Mouse (Mus musculus): ENCODE measurements around the gene Soga3. TPM values are rescaled to one million over a fixed set of nuclear protein-coding genes. Genes with fewer than 3 reads are reported as not detected.

Gene Soga3
- total and polyA plus RNA-seq, 3 experiments = not detected

DNA sequence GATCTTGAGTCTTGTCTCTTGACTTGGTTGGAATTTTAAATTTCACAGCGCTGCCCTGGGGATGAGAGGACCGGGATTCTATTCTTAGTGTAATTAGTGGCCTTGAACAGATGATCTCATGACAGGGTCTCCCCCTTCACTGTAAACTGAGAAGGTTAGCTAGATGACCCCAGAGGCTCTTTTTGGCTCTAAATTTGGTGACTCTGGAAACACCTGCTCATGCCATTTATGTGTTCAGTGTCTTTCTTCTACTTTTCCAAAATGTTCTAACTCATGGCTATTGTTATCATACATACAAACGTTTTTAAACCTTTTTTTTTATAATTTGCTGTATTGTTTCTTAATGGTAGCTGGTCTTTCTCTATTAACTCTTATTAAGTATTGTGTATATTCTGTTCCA is 65.1 kb downstream of the Soga3 start:
- Histone ChIP-seq H3K36me3 (replicated peaks in 1 of 2; ENCODE audit: control insufficient read depth in 1 of 2, insufficient read depth in 1 of 2, low read length in 1 of 2) (no peaks in the 10 kb centered on the region), H3K4me1 (ENCODE audit: control insufficient read depth in 1 of 2, insufficient read depth in 2 of 2) (peaks cover 0 to 7% of the 10 kb centered on the region in 2 experiments; a peak in 1 of 4 replicates), H3K27ac (ENCODE audit: insufficient read depth, low read depth) (no peak overlapping the region), H3K27me3 (replicated peaks) (no peaks in the 10 kb centered on the region), H3K9me3 (replicated peaks; ENCODE audit: low read length) (no peaks in the 10 kb centered on the region), H3K4me2 (ENCODE audit: insufficient read depth, low read depth, poor library complexity, severe bottlenecking) (no peak overlapping the region), H3K79me2 (replicated peaks; ENCODE audit: control insufficient read depth, extremely low read depth, insufficient read depth, poor library complexity, severe bottlenecking) (no peaks in the 10 kb centered on the region), H3K4me3 (replicated peaks in 1 of 3; ENCODE audit: low read depth in 2 of 3, low read length in 2 of 3, poor library complexity in 1 of 3) (no peak overlapping the region), H3K9ac (ENCODE audit: insufficient read depth, low read depth) (no peak overlapping the region)
- DNase-seq (ENCODE audit: extremely low read depth) = no peak
- TF ChIP-seq POLR2A (IDR thresholded peaks at IDR 0.05; ENCODE audit: low read depth, low read length) (no peak), CHD1 (IDR thresholded peaks at IDR 0.05; ENCODE audit: low read depth, low read length) (no peak), ZKSCAN1 (IDR thresholded peaks at IDR 0.05; ENCODE audit: borderline replicate concordance, low read depth, low read length) (no peak), BHLHE40 (IDR thresholded peaks at IDR 0.05; ENCODE audit: low read depth, low read length) (no peak), RAD21 (IDR thresholded peaks at IDR 0.05; ENCODE audit: low read depth, low read length) (no peak)
- dilution Hi-C loops (cut with MboI; ENCODE audit: extremely low pct_ligation_motif_present, extremely low pct_unique_long_range_greater_than_20kb, low sequenced_read_pairs) = no loop called here
- in situ Hi-C loops (cut with MboI; ENCODE audit: low pct_ligation_motif_present, low pct_unique_long_range_greater_than_20kb, low sequenced_read_pairs) = no loop called here

DNA sequence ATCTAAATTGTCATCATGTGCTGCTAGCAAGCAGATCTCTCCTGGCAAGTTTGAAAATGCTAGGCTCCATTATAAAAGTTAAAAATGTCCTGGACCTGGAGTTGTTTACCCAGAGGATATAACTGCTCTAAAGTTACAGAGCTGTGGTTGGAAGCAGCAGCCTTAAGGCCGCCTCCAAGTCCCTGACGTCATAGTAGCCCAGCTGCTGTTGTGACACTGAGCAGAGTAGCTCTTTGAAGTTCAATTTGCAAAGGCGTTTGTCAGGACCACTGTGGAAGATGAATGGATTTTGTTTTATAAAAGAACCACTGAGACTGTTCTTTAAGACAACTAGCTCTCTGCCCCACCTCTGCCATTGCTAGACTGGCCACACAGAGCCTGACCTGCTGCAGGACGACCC is 67.8 kb downstream of the Soga3 start, which contains the start of gene 9330159F19Rik:
Gene 9330159F19Rik, plus strand, starts transcription at position 154 of the 400 bp plus-strand sequence.
- dilution Hi-C loops (cut with MboI; ENCODE audit: extremely low pct_ligation_motif_present, extremely low pct_unique_long_range_greater_than_20kb, low sequenced_read_pairs) = no loop called here
- Histone ChIP-seq H3K27ac (ENCODE audit: insufficient read depth, low read depth) (no peak within 1 kb of the TSS), H3K9me3 (replicated peaks; ENCODE audit: low read length) (no peaks in the 10 kb centered on the region), H3K4me3 (replicated peaks in 1 of 3; ENCODE audit: low read depth in 2 of 3, low read length in 2 of 3, poor library complexity in 1 of 3) (no peak within 1 kb of the TSS), H3K9ac (ENCODE audit: insufficient read depth, low read depth) (no peak within 1 kb of the TSS), H3K36me3 (replicated peaks in 1 of 2; ENCODE audit: control insufficient read depth in 1 of 2, insufficient read depth in 1 of 2, low read length in 1 of 2) (no peaks in the 10 kb centered on the region), H3K4me1 (ENCODE audit: control insufficient read depth in 1 of 2, insufficient read depth in 2 of 2) (peaks cover 0 to 4% of the 10 kb centered on the region in 2 experiments; a peak in 1 of 4 replicates), H3K27me3 (replicated peaks) (no peaks in the 10 kb centered on the region), H3K4me2 (ENCODE audit: insufficient read depth, low read depth, poor library complexity, severe bottlenecking) (no peak within 1 kb of the TSS), H3K79me2 (replicated peaks; ENCODE audit: control insufficient read depth, extremely low read depth, insufficient read depth, poor library complexity, severe bottlenecking) (no peaks in the 10 kb centered on the region)
- DNase-seq (ENCODE audit: extremely low read depth) = no peak
- TF ChIP-seq MAFK (IDR thresholded peaks at IDR 0.05; ENCODE audit: insufficient replicate concordance, low read length) (no peak), MEF2A (IDR thresholded peaks at IDR 0.05; ENCODE audit: borderline replicate concordance, low read depth, low read length) (no peak), CHD2 (IDR thresholded peaks at IDR 0.05; ENCODE audit: low read length) (no peak), USF2 (conservative IDR thresholded peaks at IDR 0.05; ENCODE audit: low read depth, low read length) (no peak), MYC (IDR thresholded peaks at IDR 0.05; ENCODE audit: low read depth, low read length) (no peak), EP300 (IDR thresholded peaks at IDR 0.05; ENCODE audit: low read length) (no peak), USF1 (IDR thresholded peaks at IDR 0.05; ENCODE audit: low read depth, low read length) (no peak)
- in situ Hi-C loops (cut with MboI; ENCODE audit: low pct_ligation_motif_present, low pct_unique_long_range_greater_than_20kb, low sequenced_read_pairs) = no loop called here

DNA sequence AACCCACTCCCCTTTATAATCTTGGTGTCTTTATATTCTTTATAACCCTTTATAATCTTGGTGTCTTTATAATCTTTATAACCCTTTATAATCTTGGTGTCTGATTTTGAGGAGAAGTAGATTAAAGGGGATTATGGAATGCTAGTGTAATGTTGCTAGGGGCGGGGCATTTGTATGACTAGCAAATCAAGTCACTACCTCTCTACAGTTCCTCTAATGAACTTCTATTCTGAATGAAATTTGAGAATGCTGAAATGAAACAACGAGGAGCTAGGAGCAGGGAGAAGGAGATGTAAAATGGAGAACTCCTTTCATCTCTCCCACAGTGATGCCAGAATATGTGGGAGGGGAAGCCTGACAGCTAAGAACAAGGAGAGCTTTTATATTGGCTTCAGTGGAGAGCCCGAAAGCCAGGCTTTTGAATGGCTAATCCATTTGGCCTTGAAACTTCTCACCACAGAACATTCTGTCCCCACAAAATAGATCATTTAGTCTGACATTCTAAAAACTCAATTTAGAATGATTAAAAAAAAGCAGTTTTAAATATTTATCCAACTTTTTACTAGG is 70.0 kb downstream of the Soga3 start:
- Histone ChIP-seq H3K79me2 (replicated peaks; ENCODE audit: control insufficient read depth, extremely low read depth, insufficient read depth, poor library complexity, severe bottlenecking) (no peaks in the 10 kb centered on the region), H3K9me3 (replicated peaks; ENCODE audit: low read length) (no peaks in the 10 kb centered on the region), H3K4me1 (ENCODE audit: control insufficient read depth in 1 of 2, insufficient read depth in 2 of 2) (0 out of 4 replicates have a peak, but pooled peaks cover 0 to under 1% of the 10 kb centered on the region in 2 experiments), H3K27ac (ENCODE audit: insufficient read depth, low read depth) (no peak overlapping the region), H3K36me3 (replicated peaks in 1 of 2; ENCODE audit: control insufficient read depth in 1 of 2, insufficient read depth in 1 of 2, low read length in 1 of 2) (no peaks in the 10 kb centered on the region), H3K27me3 (replicated peaks) (no peaks in the 10 kb centered on the region), H3K9ac (ENCODE audit: insufficient read depth, low read depth) (no peak overlapping the region), H3K4me3 (replicated peaks in 1 of 3; ENCODE audit: low read depth in 2 of 3, low read length in 2 of 3, poor library complexity in 1 of 3) (no peak overlapping the region), H3K4me2 (ENCODE audit: insufficient read depth, low read depth, poor library complexity, severe bottlenecking) (no peak overlapping the region)
- TF ChIP-seq SIN3A (IDR thresholded peaks at IDR 0.05; ENCODE audit: low read length) = no peak
- no peak for TF ChIP-seq GABPA (IDR thresholded peaks at IDR 0.05; ENCODE audit: insufficient replicate concordance, low read depth, low read length)
- TF ChIP-seq E2F4 (IDR thresholded peaks at IDR 0.05; ENCODE audit: insufficient replicate concordance, low read depth, low read length) = no peak
- TF ChIP-seq PAX5 (IDR thresholded peaks at IDR 0.05; ENCODE audit: low read length) = no peak
- TF ChIP-seq JUN (IDR thresholded peaks at IDR 0.05; ENCODE audit: insufficient read depth, low read depth, low read length) = no peak
- no peak for TF ChIP-seq RAD21 (IDR thresholded peaks at IDR 0.05; ENCODE audit: low read depth, low read length)
- dilution Hi-C loops (cut with MboI; ENCODE audit: extremely low pct_ligation_motif_present, extremely low pct_unique_long_range_greater_than_20kb, low sequenced_read_pairs) (no loop called here), in situ Hi-C loops (cut with MboI; ENCODE audit: low pct_ligation_motif_present, low pct_unique_long_range_greater_than_20kb, low sequenced_read_pairs) (no loop called here)
- DNase-seq (ENCODE audit: extremely low read depth) = no peak
